Mouse (Mus musculus): ENCODE results near the gene Clstn3. TPM values are rescaled to one million over a fixed set of nuclear protein-coding genes. Genes with fewer than 3 reads are reported as not detected.
"Not testable (repeated sequence)": the region's sequence is repeated elsewhere in the genome, so short reads cannot be mapped to it uniquely, and the experiment has no call there.

Clstn3 gene
- polyA plus RNA-seq, 1 experiment from 2014 or later = 1.8 TPM

DNA sequence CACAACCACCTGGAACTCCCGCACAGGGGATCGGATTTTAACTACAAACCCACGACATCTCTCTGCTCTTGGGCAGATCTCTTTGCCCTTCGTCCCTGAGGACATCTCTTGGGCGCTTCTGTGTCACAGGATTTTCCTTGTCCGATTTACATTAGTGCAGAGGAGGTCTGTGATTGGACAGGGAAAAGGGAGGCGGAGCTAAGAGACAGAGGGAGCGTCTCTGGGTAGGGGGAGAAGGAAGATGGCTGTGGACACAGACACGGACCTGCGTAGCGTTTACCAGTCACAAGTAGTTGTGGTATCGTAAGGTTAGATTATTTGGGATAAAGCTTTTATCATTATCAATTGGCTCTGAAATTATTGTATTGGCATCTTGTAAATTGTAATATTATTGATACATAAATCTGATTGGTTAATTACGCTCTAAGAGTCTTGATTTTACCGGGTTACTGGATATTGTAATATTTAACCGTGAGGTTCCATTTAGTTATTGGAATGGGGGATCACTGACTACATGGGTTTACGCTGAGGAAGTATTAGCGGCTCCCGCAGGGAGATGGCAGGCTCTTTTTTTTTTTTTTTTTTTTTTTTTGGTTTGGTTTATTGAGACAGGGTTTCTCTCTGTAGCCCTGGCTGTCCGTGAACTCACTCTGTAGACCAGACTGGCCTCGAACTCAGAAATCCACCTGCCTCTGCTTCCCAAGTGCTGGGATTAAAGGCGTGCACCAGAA, 21.0 kb upstream of the Clstn3 start:
- WGBS (ENCODE audit: insufficient replicate concordance) = 24% methylated on average over 21 of the region's 21 CpGs
- H3K9ac ChIP-seq (ENCODE audit: low read depth, low read length) = no peak overlapping the region
- peak overlapping the region; percentile 53 for H3K4me2 ChIP-seq
- no peaks in the 10 kb centered on the region for H3K27me3 ChIP-seq (ENCODE audit: control insufficient read depth, insufficient read depth, low read length)
- no peaks in the 10 kb centered on the region for H3K9me3 ChIP-seq (replicated peaks; ENCODE audit: control insufficient read depth, low read length)
- no peaks in the 10 kb centered on the region for H3K4me1 ChIP-seq (ENCODE audit: control insufficient read depth, insufficient read depth, low read length)
- H3K4me3 ChIP-seq (ENCODE audit: low read depth, low read length) = peak overlapping the region; percentile 21; the same call in 1 of the 2 replicates
- H3K27ac ChIP-seq (ENCODE audit: low read depth, low read length) = no peak overlapping the region
- H3K36me3 ChIP-seq (ENCODE audit: control insufficient read depth, insufficient read depth, low read length) = no peaks in the 10 kb centered on the region
- no peak for ATAC-seq (replicated peaks; ENCODE audit: insufficient number of reproducible peaks, low FRiP score, low TSS enrichment)

DNA sequence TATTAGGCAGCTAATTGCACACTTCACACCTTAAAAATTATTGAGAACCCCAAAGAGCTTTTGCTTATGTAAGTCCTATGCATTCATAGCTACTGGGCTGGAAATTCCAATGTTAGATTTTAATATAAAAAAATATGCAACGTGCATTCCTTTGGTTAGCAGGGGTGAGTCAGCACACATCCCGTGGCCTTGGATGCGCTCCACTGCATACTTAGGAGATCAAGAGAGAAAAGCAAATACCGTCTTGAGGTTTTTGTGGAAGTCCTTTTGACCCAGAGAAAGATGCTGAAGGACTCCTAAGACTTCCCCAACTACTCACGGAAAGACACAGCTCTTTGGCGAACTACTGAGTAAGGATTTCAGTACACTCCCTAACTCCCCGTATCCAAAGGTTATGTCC, 20.3 kb upstream of the Clstn3 start:
- H3K4me1 ChIP-seq (ENCODE audit: control insufficient read depth, insufficient read depth, low read length) = no peaks in the 10 kb centered on the region
- no peaks in the 10 kb centered on the region for H3K27me3 ChIP-seq (ENCODE audit: control insufficient read depth, insufficient read depth, low read length)
- H3K9ac ChIP-seq (ENCODE audit: low read depth, low read length) = no peak overlapping the region
- H3K27ac ChIP-seq (ENCODE audit: low read depth, low read length) = no peak overlapping the region
- no peak for ATAC-seq (replicated peaks; ENCODE audit: insufficient number of reproducible peaks, low FRiP score, low TSS enrichment)
- H3K4me2 ChIP-seq = no peak overlapping the region; the same call in 1 of the 2 replicates
- 81% methylated on average over 7 of the region's 7 CpGs for WGBS (ENCODE audit: insufficient replicate concordance)
- no peaks in the 10 kb centered on the region for H3K36me3 ChIP-seq (ENCODE audit: control insufficient read depth, insufficient read depth, low read length)
- H3K4me3 ChIP-seq (ENCODE audit: low read depth, low read length) = no peak overlapping the region
- no peaks in the 10 kb centered on the region for H3K9me3 ChIP-seq (replicated peaks; ENCODE audit: control insufficient read depth, low read length)

- H3K4me2 ChIP-seq; H3K4me3 ChIP-seq (ENCODE audit: low read depth, low read length); H3K27ac ChIP-seq (ENCODE audit: low read depth, low read length); ATAC-seq (replicated peaks; ENCODE audit: insufficient number of reproducible peaks, low FRiP score, low TSS enrichment); H3K4me1 ChIP-seq (ENCODE audit: control insufficient read depth, insufficient read depth, low read length); H3K27me3 ChIP-seq (ENCODE audit: control insufficient read depth, insufficient read depth, low read length); H3K9ac ChIP-seq (ENCODE audit: low read depth, low read length); H3K36me3 ChIP-seq (ENCODE audit: control insufficient read depth, insufficient read depth, low read length); H3K9me3 ChIP-seq (replicated peaks; ENCODE audit: control insufficient read depth, low read length): not testable (repeated sequence)
- 75% methylated on average over 3 of the region's 3 CpGs for WGBS (ENCODE audit: insufficient replicate concordance)
Observed at GRCm38 (mm10) chr6:124483831-124484230, 19.2 kb upstream of the Clstn3 start.

GRCm38 (mm10) chr6:124481571-124481970, 17.0 kb upstream of the Clstn3 start:
- Histone ChIP-seq H3K9me3 (replicated peaks; ENCODE audit: control insufficient read depth, low read length) (no peaks in the 10 kb centered on the region), H3K9ac (ENCODE audit: low read depth, low read length) (no peak overlapping the region), H3K4me3 (ENCODE audit: low read depth, low read length) (no peak overlapping the region), H3K4me1 (ENCODE audit: control insufficient read depth, insufficient read depth, low read length) (peaks cover 8% of the 10 kb centered on the region), H3K4me2 (no peak overlapping the region), H3K36me3 (ENCODE audit: control insufficient read depth, insufficient read depth, low read length) (no peaks in the 10 kb centered on the region), H3K27ac (ENCODE audit: low read depth, low read length) (no peak overlapping the region), H3K27me3 (ENCODE audit: control insufficient read depth, insufficient read depth, low read length) (no peaks in the 10 kb centered on the region)
- ATAC-seq (replicated peaks; ENCODE audit: insufficient number of reproducible peaks, low FRiP score, low TSS enrichment) = no peak; the same call in 1 of the 2 replicates
- 19% methylated on average over 6 of the region's 6 CpGs for WGBS (ENCODE audit: insufficient replicate concordance)

DNA sequence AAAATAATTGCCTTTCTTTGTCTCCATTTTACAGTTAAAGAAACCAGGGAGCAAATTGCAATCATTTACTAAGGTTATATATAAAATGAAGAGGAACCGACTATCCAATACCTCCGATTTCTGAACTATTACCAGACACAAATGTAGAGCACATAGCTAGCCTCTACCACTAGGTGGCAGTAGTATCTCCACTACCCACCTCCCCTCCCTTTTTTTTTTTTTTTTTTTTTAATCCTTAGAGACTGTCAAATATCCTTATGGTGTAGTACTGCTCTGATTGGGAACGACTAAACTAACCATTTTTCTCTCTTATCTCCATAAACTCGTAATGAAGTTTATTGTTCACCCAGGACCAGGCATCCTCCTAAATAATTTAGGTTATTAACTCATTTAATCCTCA, 15.7 kb upstream of the Clstn3 start:
- Histone ChIP-seq H3K4me1 (ENCODE audit: control insufficient read depth, insufficient read depth, low read length) (peaks cover 8% of the 10 kb centered on the region), H3K9ac (ENCODE audit: low read depth, low read length) (no peak overlapping the region), H3K4me2 (no peak overlapping the region), H3K27me3 (ENCODE audit: control insufficient read depth, insufficient read depth, low read length) (no peaks in the 10 kb centered on the region), H3K4me3 (ENCODE audit: low read depth, low read length) (no peak overlapping the region), H3K27ac (ENCODE audit: low read depth, low read length) (no peak overlapping the region), H3K9me3 (replicated peaks; ENCODE audit: control insufficient read depth, low read length) (no peaks in the 10 kb centered on the region), H3K36me3 (ENCODE audit: control insufficient read depth, insufficient read depth, low read length) (no peaks in the 10 kb centered on the region)
- 57% methylated on average over 4 of the region's 4 CpGs for WGBS (ENCODE audit: insufficient replicate concordance)
- ATAC-seq (replicated peaks; ENCODE audit: insufficient number of reproducible peaks, low FRiP score, low TSS enrichment) = no peak

DNA sequence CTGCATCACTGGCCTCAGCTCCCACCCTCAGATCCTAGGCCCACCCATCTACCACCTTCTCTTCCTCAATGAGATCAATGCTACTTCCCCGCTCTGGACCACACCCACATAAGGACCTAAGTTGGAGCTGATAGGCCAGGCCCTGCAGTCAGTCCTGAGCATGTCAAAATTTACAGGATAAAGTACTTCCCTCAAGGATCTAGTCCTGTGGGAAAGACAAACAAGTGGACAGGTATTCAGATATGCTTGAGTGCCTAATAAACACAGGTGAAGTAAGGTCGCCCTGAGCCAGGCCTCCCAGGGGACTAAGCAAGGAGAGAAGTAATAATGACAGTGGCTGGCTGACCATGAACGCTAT, 15.0 kb upstream of the Clstn3 start:
- Histone ChIP-seq H3K36me3 (ENCODE audit: control insufficient read depth, insufficient read depth, low read length) (no peaks in the 10 kb centered on the region), H3K4me3 (ENCODE audit: low read depth, low read length) (no peak overlapping the region), H3K4me2 (no peak overlapping the region), H3K27me3 (ENCODE audit: control insufficient read depth, insufficient read depth, low read length) (no peaks in the 10 kb centered on the region), H3K9me3 (replicated peaks; ENCODE audit: control insufficient read depth, low read length) (no peaks in the 10 kb centered on the region), H3K4me1 (ENCODE audit: control insufficient read depth, insufficient read depth, low read length) (peaks cover 8% of the 10 kb centered on the region), H3K27ac (ENCODE audit: low read depth, low read length) (no peak overlapping the region), H3K9ac (ENCODE audit: low read depth, low read length) (no peak overlapping the region)
- no peak for ATAC-seq (replicated peaks; ENCODE audit: insufficient number of reproducible peaks, low FRiP score, low TSS enrichment)
- WGBS (ENCODE audit: insufficient replicate concordance) = 79% methylated on average over 3 of the region's 3 CpGs

GRCm38 (mm10) chr6:124478874-124479572, 14.4 kb upstream of the Clstn3 start:
- no peak overlapping the region for H3K9ac ChIP-seq (ENCODE audit: low read depth, low read length)

DNA sequence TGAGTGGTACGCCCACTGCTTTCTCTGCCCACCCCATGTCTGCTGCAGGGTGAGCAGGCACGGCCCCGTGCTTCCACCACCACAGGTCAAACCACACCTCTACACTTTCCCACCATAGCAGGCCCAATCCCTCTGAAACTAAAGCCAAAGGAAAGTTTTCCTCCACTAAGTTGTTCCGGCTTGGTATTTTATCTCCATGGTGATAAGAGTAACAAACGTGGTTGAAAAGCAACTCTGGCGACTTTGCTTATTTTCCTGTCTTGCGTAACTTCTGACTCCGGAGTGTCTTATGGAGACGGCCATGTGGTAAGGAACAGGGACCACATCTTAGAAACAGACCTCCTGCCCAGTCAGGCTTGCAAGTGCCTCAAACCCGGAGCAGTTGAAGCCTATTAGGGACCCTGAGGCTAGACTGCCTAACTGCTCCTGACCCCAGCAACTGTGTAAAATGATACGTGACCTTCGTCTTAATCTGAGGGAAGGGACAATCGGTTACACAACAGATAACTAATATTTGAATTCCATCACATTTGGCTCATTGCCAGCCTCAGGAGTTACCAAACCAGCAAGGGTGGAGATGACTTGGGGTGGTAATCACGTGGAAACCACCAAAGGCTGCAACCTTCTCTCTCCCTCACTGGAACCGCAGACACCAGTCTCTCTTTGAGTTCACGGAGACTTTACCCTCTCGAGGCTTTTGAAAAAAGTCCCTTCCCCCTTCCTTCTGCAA, 13.5 kb upstream of the Clstn3 start:
- ATAC-seq (replicated peaks; ENCODE audit: insufficient number of reproducible peaks, low FRiP score, low TSS enrichment) = no peak

More at GRCm38 (mm10) chr6:124478874-124479572, 14.4 kb upstream of the Clstn3 start:
- H3K27ac ChIP-seq (ENCODE audit: low read depth, low read length) = no peak overlapping the region
- no peak overlapping the region for H3K4me3 ChIP-seq (ENCODE audit: low read depth, low read length)
- ATAC-seq (replicated peaks; ENCODE audit: insufficient number of reproducible peaks, low FRiP score, low TSS enrichment) = no peak
- no peaks in the 10 kb centered on the region for H3K27me3 ChIP-seq (ENCODE audit: control insufficient read depth, insufficient read depth, low read length)
- H3K9me3 ChIP-seq (replicated peaks; ENCODE audit: control insufficient read depth, low read length) = no peaks in the 10 kb centered on the region
- no peak overlapping the region for H3K4me2 ChIP-seq
- peaks cover 8% of the 10 kb centered on the region for H3K4me1 ChIP-seq (ENCODE audit: control insufficient read depth, insufficient read depth, low read length)
- WGBS (ENCODE audit: insufficient replicate concordance) = 80% methylated on average over 3 of the region's 3 CpGs
- H3K36me3 ChIP-seq (ENCODE audit: control insufficient read depth, insufficient read depth, low read length) = no peaks in the 10 kb centered on the region

More for the DNA sequence above, 13.5 kb upstream of the Clstn3 start:
- Histone ChIP-seq H3K27ac (ENCODE audit: low read depth, low read length) (no peak overlapping the region), H3K4me3 (ENCODE audit: low read depth, low read length) (no peak overlapping the region), H3K9ac (ENCODE audit: low read depth, low read length) (no peak overlapping the region), H3K4me1 (ENCODE audit: control insufficient read depth, insufficient read depth, low read length) (peaks cover 8% of the 10 kb centered on the region), H3K4me2 (peak overlapping the region; percentile 25), H3K9me3 (replicated peaks; ENCODE audit: control insufficient read depth, low read length) (no peaks in the 10 kb centered on the region), H3K36me3 (ENCODE audit: control insufficient read depth, insufficient read depth, low read length) (no peaks in the 10 kb centered on the region), H3K27me3 (ENCODE audit: control insufficient read depth, insufficient read depth, low read length) (no peaks in the 10 kb centered on the region)
- WGBS (ENCODE audit: insufficient replicate concordance) = 46% methylated on average over 17 of the region's 17 CpGs
